Mouse (Mus musculus) neural tube, embryonic 12.5 days (tissue): Measurements from ENCODE around the gene Eif4g1. TPM values are rescaled to one million over a fixed set of nuclear protein-coding genes. Genes with fewer than 3 reads are reported as not detected.

Source experiments
- ATAC-seq: fragments of 200-750 bp; cut with Nextera tagmentation; 2 replicates; pipeline ENCODE4 v1.8.0; 2017; ENCODE audit warnings: low read depth, mild to moderate bottlenecking, moderate TSS enrichment, moderate library complexity; ENCODE audit not compliant: low FRiP score
- H3K27ac ChIP-seq: fragments of 300-500 bp; sonication (generic); 2 replicates; pipeline ENCODE4 v1.5.1; 2016
- H3K27me3 ChIP-seq: fragments of 300-500 bp; sonication (generic); replicated peaks from 2 replicates; pipeline ENCODE4 v1.6.1; 2016; ENCODE audit warnings: mild to moderate bottlenecking
- H3K36me3 ChIP-seq: fragments of 300-500 bp; sonication (generic); 2 replicates; pipeline ENCODE4 v1.6.1; 2016; ENCODE audit warnings: mild to moderate bottlenecking
- H3K4me1 ChIP-seq: fragments of 300-500 bp; sonication (generic); 2 replicates; pipeline ENCODE4 v1.6.1; 2016
- H3K4me2 ChIP-seq: fragments of 300-500 bp; sonication (generic); replicated peaks from 2 replicates; pipeline ENCODE4 v1.6.1; 2016; ENCODE audit warnings: mild to moderate bottlenecking
- H3K4me3 ChIP-seq: fragments of 300-500 bp; sonication (generic); 2 replicates; pipeline ENCODE4 v1.5.1; 2016
- H3K9ac ChIP-seq: fragments of 300-500 bp; sonication (generic); 2 replicates; pipeline ENCODE4 v1.6.1; 2016; ENCODE audit warnings: mild to moderate bottlenecking
- H3K9me3 ChIP-seq: fragments of 300-500 bp; sonication (generic); 2 replicates; pipeline ENCODE4 v1.6.1; 2016; ENCODE audit warnings: mild to moderate bottlenecking
- WGBS: fragments of 180-500 bp; shearing (Covaris S2); methylation state at CpG from one replicate; pipeline ENCODE4 v1.1.7; 2016; 5-methylcytosine and 5-hydroxymethylcytosine counted together
- polyA plus RNA-seq: library from polyadenylated mRNA; unstranded; fragments of >200 nt; fragmentation: Nextera tagmentation; extraction: Ambion mirVana; gene quantifications from 2 replicates; pipeline ENCODE4 v1.2.1, GENCODE M21; 2016

Eif4g1 gene
- polyA plus RNA-seq, 1 experiment from 2014 or later = 183 TPM

DNA sequence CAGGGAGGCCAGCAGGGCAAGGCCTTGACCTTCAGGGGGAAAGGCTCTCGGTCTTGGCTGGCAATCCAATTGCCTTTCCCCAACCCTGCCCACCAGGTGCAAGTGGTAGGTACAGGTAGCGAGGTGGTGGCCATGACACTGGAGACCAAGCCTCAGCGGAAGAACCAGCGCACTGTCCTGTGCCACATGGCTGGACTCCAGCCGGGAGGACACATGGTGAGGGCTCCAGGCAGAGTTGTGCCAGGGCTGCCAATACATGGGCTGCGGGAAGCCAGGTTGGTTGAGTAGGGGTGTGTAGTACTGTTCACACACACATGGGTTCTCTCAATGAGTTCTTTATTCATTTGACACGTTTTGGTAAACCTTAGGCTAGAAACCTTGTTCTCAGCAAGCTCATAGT, 68.1 kb downstream of the Eif4g1 start:
- Histone ChIP-seq H3K9me3 (no peaks in the 10 kb centered on the region), H3K4me3 (no peak overlapping the region), H3K4me1 (peaks cover 18% of the 10 kb centered on the region), H3K36me3 (0 out of 2 replicates have a peak, but pooled peaks cover 4% of the 10 kb centered on the region), H3K9ac (no peak overlapping the region), H3K27me3 (peaks cover 26% of the 10 kb centered on the region), H3K27ac (no peak overlapping the region), H3K4me2 (no peak overlapping the region)
- WGBS = 94% methylated on average over 7 of the region's 7 CpGs
- no peak for ATAC-seq

DNA sequence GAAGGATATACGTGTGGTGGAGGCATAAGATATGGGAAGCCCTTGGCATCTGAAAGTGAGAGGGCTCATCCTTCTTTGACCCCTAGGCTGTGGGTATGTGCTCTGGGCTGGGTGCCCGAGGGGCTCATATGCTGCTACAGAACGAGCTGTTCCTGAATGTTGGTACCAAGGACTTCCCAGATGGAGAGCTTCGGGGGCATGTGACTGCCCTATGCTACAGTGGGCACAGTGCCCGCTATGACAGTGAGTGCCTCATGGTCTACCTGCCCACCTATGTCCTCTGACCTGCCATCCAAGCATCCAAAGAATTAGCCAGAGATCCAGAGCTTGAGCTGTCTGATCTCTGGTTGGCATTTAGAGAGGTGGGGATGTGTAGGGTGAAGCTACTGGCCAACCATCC, 68.7 kb downstream of the Eif4g1 start:
- WGBS = 88% methylated on average over 5 of the region's 5 CpGs
- Histone ChIP-seq H3K4me3 (no peak overlapping the region), H3K27ac (no peak overlapping the region), H3K36me3 (peaks cover 6% of the 10 kb centered on the region; the same call in 1 of the 2 replicates), H3K9ac (no peak overlapping the region), H3K9me3 (no peaks in the 10 kb centered on the region), H3K4me1 (peaks cover 18% of the 10 kb centered on the region), H3K4me2 (no peak overlapping the region), H3K27me3 (peaks cover 26% of the 10 kb centered on the region)
- no peak for ATAC-seq

DNA sequence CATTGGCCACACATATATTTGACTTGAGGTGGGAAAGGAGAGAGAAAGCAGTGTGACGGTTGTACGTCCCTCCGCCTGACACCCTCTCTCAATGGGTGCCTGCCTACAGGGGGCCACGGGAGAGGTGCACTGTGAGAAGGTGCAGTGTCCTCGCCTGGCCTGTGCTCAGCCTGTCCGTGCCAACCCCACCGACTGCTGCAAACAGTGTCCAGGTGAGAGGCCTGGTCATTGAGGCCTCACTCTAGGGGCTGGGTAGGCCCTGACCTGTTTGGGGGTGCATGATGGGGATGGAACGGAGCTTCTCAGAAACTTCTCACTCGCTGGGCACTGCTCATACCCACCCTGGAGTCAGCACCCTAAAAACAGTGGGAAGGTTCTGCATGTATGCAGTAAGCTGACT, 71.7 kb downstream of the Eif4g1 start:
- Histone ChIP-seq H3K27ac (no peak overlapping the region), H3K4me1 (peaks cover under 1% of the 10 kb centered on the region; the same call in 1 of the 2 replicates), H3K36me3 (peaks cover 10% of the 10 kb centered on the region; the same call in 1 of the 2 replicates), H3K9ac (no peak overlapping the region), H3K4me2 (no peak overlapping the region), H3K4me3 (no peak overlapping the region), H3K9me3 (no peaks in the 10 kb centered on the region), H3K27me3 (peaks cover 14% of the 10 kb centered on the region)
- no peak for ATAC-seq
- WGBS = 88% methylated on average over 9 of the region's 9 CpGs

Other genes with a start within 250 kb of the Eif4g1 start
- 121 and 131 TPM in 2 replicates for gene Abcc5, start 241.9 kb upstream of the Eif4g1 start, polyA plus RNA-seq
- 121 and 125 TPM in 2 replicates for gene Eif2b5, start 169.5 kb upstream of the Eif4g1 start, polyA plus RNA-seq
- gene Dvl3, start 151.3 kb upstream of the Eif4g1 start, polyA plus RNA-seq = 48.2 and 54.9 TPM in 2 replicates
- gene Ap2m1, start 132.8 kb upstream of the Eif4g1 start, polyA plus RNA-seq = 922 and 966 TPM in 2 replicates
- gene Abcf3, start 119.7 kb upstream of the Eif4g1 start, polyA plus RNA-seq = 70.9 and 81.2 TPM in 2 replicates
- gene Vwa5b2, start 78.8 kb upstream of the Eif4g1 start, polyA plus RNA-seq = 12.7 and 14.0 TPM in 2 replicates
- gene Eef1akmt4, start 56.7 kb upstream of the Eif4g1 start, polyA plus RNA-seq = 18.7 and 21.2 TPM in 2 replicates
- not detected in 2 replicates for gene Gm49333, start 56.7 kb upstream of the Eif4g1 start, polyA plus RNA-seq
- gene Alg3, start 56.6 kb upstream of the Eif4g1 start, polyA plus RNA-seq = 43.3 and 44.5 TPM in 2 replicates
- 11.9 and 12.3 TPM in 2 replicates for gene Camk2n2, start 47.0 kb upstream of the Eif4g1 start, polyA plus RNA-seq
- 6.9 and 8.0 TPM in 2 replicates for gene Ece2, start 38.5 kb upstream of the Eif4g1 start, polyA plus RNA-seq
- gene Psmd2, start 16.7 kb upstream of the Eif4g1 start, polyA plus RNA-seq = 412 and 424 TPM in 2 replicates
- 20.8 and 24.3 TPM in 2 replicates for gene Fam131a, start 24.9 kb downstream of the Eif4g1 start, polyA plus RNA-seq
- gene Polr2h, start 49.4 kb downstream of the Eif4g1 start, polyA plus RNA-seq = 85.4 and 85.5 TPM in 2 replicates
- gene Clcn2, start 49.4 kb downstream of the Eif4g1 start, polyA plus RNA-seq = 40.8 and 43.3 TPM in 2 replicates
- 7.0 and 8.0 TPM in 2 replicates for gene Chrd, start 64.8 kb downstream of the Eif4g1 start, polyA plus RNA-seq
- 1.2 and 1.3 TPM in 2 replicates for gene Thpo, start 66.2 kb downstream of the Eif4g1 start, polyA plus RNA-seq